Mouse (Mus musculus): Measurements from ENCODE around the gene Vmn1r3. TPM values are rescaled to one million over a fixed set of nuclear protein-coding genes. Genes with fewer than 3 reads are reported as not detected.
"Not testable (repeated sequence)": the region's sequence is repeated elsewhere in the genome, so short reads cannot be mapped to it uniquely, and the experiment has no call there.

Vmn1r3 gene
- not detected in 2 replicates for polyA plus RNA-seq (2015; fragmentation: Nextera tagmentation; extraction: Ambion mirVana)

GRCm38 (mm10) chr4:3185258-3185657 is at the start of gene Vmn1r3:
Gene Vmn1r3 (minus strand): TSS chr4:3185358.
- H3K27me3 ChIP-seq (replicated peaks; ENCODE audit: control insufficient read depth, insufficient read depth, low read length); ATAC-seq: not testable (repeated sequence)
- 89% methylated on average over 1 of the region's 1 CpGs for WGBS

GRCm38 (mm10) chr4:3232053-3232452 is 46.9 kb upstream of the Vmn1r3 start:
- no peaks in the 10 kb centered on the region for H3K4me1 ChIP-seq (ENCODE audit: control insufficient read depth, insufficient read depth, low read depth, low read length)
- no peak overlapping the region for H3K9ac ChIP-seq (ENCODE audit: low read depth, low read length)
- no peak; the same call in 1 of the 2 replicates for ATAC-seq
- H3K27ac ChIP-seq (ENCODE audit: low read depth, low read length): no peak overlapping the region
- 76% methylated on average over 6 of the region's 6 CpGs for WGBS
- H3K36me3 ChIP-seq (ENCODE audit: control insufficient read depth, insufficient read depth, low read length): no peaks in the 10 kb centered on the region
- peaks cover 23% of the 10 kb centered on the region for H3K9me3 ChIP-seq (ENCODE audit: control insufficient read depth, low read length)
- H3K27me3 ChIP-seq (replicated peaks; ENCODE audit: control insufficient read depth, insufficient read depth, low read length): no peaks in the 10 kb centered on the region
- no peak overlapping the region for H3K4me3 ChIP-seq (ENCODE audit: low read length)
- H3K4me2 ChIP-seq (ENCODE audit: low read length): no peak overlapping the region

More at GRCm38 (mm10) chr4:3185258-3185657, at the start of gene Vmn1r3:
- H3K9ac ChIP-seq (ENCODE audit: low read depth, low read length); H3K4me2 ChIP-seq (ENCODE audit: low read length); H3K9me3 ChIP-seq (ENCODE audit: control insufficient read depth, low read length); H3K4me3 ChIP-seq (ENCODE audit: low read length); H3K36me3 ChIP-seq (ENCODE audit: control insufficient read depth, insufficient read depth, low read length); H3K4me1 ChIP-seq (ENCODE audit: control insufficient read depth, insufficient read depth, low read depth, low read length); H3K27ac ChIP-seq (ENCODE audit: low read depth, low read length): not testable (repeated sequence)

GRCm38 (mm10) chr4:3230908-3231684 is 45.9 kb upstream of the Vmn1r3 start:
- H3K4me1 ChIP-seq (ENCODE audit: control insufficient read depth, insufficient read depth, low read depth, low read length): no peaks in the 10 kb centered on the region
- WGBS: 9% methylated on average over 28 of the region's 48 CpGs
- H3K4me2 ChIP-seq (ENCODE audit: low read length): peak overlapping the region; percentile 71
- no peaks in the 10 kb centered on the region for H3K27me3 ChIP-seq (replicated peaks; ENCODE audit: control insufficient read depth, insufficient read depth, low read length)
- H3K9ac ChIP-seq (ENCODE audit: low read depth, low read length): peak overlapping the region; percentile 44
- H3K9me3 ChIP-seq (ENCODE audit: control insufficient read depth, low read length): peaks cover 25% of the 10 kb centered on the region
- H3K27ac ChIP-seq (ENCODE audit: low read depth, low read length): no peak overlapping the region
- ATAC-seq: 0 out of 2 replicates have a peak, but pooled peaks have one; percentile 16
- H3K4me3 ChIP-seq (ENCODE audit: low read length): peak overlapping the region; percentile 41
- H3K36me3 ChIP-seq (ENCODE audit: control insufficient read depth, insufficient read depth, low read length): no peaks in the 10 kb centered on the region

DNA sequence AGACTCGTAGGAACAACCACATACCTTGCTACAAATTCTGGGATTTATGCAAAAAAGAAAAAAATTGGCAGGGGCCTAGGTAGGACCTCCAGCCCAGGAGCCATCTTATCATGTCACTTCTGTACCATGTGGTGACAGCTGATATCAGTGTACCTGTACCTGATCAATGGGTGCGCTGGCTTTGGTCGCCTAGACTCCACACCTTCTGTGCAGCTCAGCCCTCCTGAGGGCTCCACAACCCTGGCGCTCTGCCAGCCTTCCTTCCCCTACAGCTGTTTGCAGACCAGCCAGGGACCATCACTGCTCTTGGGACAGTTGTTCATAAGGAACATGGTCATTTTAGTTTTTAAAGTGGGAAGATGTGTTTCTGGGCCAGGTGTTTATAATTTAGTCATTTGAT is 44.4 kb upstream of the Vmn1r3 start:
- WGBS: 72% methylated on average over 4 of the region's 4 CpGs
- no peak overlapping the region for H3K27ac ChIP-seq (ENCODE audit: low read depth, low read length)

DNA sequence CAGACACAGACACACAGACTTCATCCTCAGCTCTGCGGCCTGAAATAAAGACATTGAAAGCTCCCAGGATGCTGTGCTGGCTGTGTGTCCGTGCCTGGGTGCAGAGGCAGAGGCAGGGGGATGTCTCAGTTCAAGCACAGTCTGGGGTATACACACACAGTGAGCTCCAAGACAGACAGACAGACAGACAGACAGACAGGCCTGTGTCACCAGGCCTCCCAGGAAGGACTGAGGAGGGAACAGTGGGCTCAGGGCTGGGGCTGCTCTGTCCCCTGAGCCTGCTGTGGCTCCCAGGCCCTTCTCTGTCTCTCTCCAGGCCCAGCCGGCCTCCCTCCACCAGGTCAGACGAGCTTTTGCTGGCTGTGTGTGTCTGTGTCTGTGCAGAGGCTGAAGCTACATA is 43.3 kb upstream of the Vmn1r3 start:
- H3K9ac ChIP-seq (ENCODE audit: low read depth, low read length): no peak overlapping the region
- no peaks in the 10 kb centered on the region for H3K4me1 ChIP-seq (ENCODE audit: control insufficient read depth, insufficient read depth, low read depth, low read length)
- H3K36me3 ChIP-seq (ENCODE audit: control insufficient read depth, insufficient read depth, low read length): no peaks in the 10 kb centered on the region
- no peak overlapping the region for H3K4me2 ChIP-seq (ENCODE audit: low read length)
- ATAC-seq: peak; percentile 21; the same call in 1 of the 2 replicates
- no peak overlapping the region for H3K27ac ChIP-seq (ENCODE audit: low read depth, low read length)
- H3K27me3 ChIP-seq (replicated peaks; ENCODE audit: control insufficient read depth, insufficient read depth, low read length): no peaks in the 10 kb centered on the region
- no peak overlapping the region for H3K4me3 ChIP-seq (ENCODE audit: low read length)
- WGBS: 70% methylated on average over 4 of the region's 4 CpGs
- peaks cover 36% of the 10 kb centered on the region for H3K9me3 ChIP-seq (ENCODE audit: control insufficient read depth, low read length)

More for the DNA sequence above, 44.4 kb upstream of the Vmn1r3 start:
- H3K4me1 ChIP-seq (ENCODE audit: control insufficient read depth, insufficient read depth, low read depth, low read length): no peaks in the 10 kb centered on the region
- H3K36me3 ChIP-seq (ENCODE audit: control insufficient read depth, insufficient read depth, low read length): no peaks in the 10 kb centered on the region
- no peaks in the 10 kb centered on the region for H3K27me3 ChIP-seq (replicated peaks; ENCODE audit: control insufficient read depth, insufficient read depth, low read length)
- H3K4me3 ChIP-seq (ENCODE audit: low read length): no peak overlapping the region
- H3K9ac ChIP-seq (ENCODE audit: low read depth, low read length): no peak overlapping the region
- no peak overlapping the region for H3K4me2 ChIP-seq (ENCODE audit: low read length)
- peak; percentile 46; the same call in 1 of the 2 replicates for ATAC-seq
- peaks cover 36% of the 10 kb centered on the region for H3K9me3 ChIP-seq (ENCODE audit: control insufficient read depth, low read length)

DNA sequence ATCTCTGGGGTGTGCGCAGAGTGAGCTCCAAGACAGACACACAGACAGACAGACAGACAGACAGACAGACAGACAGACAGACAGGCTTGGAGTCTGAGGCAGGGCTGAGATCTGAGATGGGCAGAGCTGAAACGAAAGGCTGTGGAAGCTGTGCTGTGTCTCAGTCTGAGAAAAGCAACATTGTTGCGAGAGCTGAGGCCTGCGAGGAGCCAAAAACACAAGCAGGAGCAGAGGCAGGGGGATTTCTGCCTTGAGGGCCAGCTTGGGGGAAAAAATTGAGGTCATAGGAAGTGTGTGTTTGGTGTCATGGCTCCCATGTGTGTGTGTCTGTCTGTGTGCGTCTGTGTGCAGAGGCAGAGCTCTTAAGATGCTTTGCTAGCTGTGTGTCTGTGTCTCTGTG is 42.6 kb upstream of the Vmn1r3 start:
- Histone ChIP-seq H3K4me2 (ENCODE audit: low read length) (no peak overlapping the region), H3K9me3 (ENCODE audit: control insufficient read depth, low read length) (peaks cover 36% of the 10 kb centered on the region), H3K9ac (ENCODE audit: low read depth, low read length) (no peak overlapping the region), H3K27me3 (replicated peaks; ENCODE audit: control insufficient read depth, insufficient read depth, low read length) (no peaks in the 10 kb centered on the region), H3K27ac (ENCODE audit: low read depth, low read length) (no peak overlapping the region), H3K4me3 (ENCODE audit: low read length) (no peak overlapping the region), H3K4me1 (ENCODE audit: control insufficient read depth, insufficient read depth, low read depth, low read length) (no peaks in the 10 kb centered on the region), H3K36me3 (ENCODE audit: control insufficient read depth, insufficient read depth, low read length) (no peaks in the 10 kb centered on the region)
- no peak for ATAC-seq
- WGBS: 62% methylated on average over 5 of the region's 5 CpGs

DNA sequence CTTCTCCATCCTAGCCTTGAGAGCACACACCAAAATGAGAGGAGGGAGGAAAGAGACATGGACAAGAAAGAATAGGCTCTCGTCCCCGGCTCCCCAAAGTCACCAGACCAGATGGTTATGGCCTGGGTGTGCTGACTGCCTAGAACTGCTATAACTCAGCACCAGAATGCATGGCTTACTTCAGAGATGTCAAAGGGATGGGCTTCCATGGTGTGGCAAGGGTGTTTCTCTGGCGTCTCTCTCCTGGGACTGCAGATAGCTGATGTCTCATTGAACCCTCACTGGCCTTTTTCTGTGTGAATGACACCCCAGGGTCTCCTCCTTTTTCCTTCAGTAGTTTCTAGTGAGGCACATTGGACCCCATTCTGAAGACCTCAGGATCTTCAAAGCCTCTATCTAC is 41.3 kb upstream of the Vmn1r3 start:
- Histone ChIP-seq H3K9me3 (ENCODE audit: control insufficient read depth, low read length) (peaks cover 34% of the 10 kb centered on the region), H3K27me3 (replicated peaks; ENCODE audit: control insufficient read depth, insufficient read depth, low read length) (no peaks in the 10 kb centered on the region), H3K4me1 (ENCODE audit: control insufficient read depth, insufficient read depth, low read depth, low read length) (no peaks in the 10 kb centered on the region), H3K9ac (ENCODE audit: low read depth, low read length) (no peak overlapping the region), H3K4me3 (ENCODE audit: low read length) (no peak overlapping the region), H3K4me2 (ENCODE audit: low read length) (no peak overlapping the region), H3K36me3 (ENCODE audit: control insufficient read depth, insufficient read depth, low read length) (no peaks in the 10 kb centered on the region), H3K27ac (ENCODE audit: low read depth, low read length) (no peak overlapping the region)
- no peak for ATAC-seq
- WGBS: 70% methylated on average over 3 of the region's 3 CpGs

- H3K4me1 ChIP-seq (ENCODE audit: control insufficient read depth, insufficient read depth, low read depth, low read length); H3K9ac ChIP-seq (ENCODE audit: low read depth, low read length); H3K27ac ChIP-seq (ENCODE audit: low read depth, low read length); H3K4me3 ChIP-seq (ENCODE audit: low read length); ATAC-seq; H3K36me3 ChIP-seq (ENCODE audit: control insufficient read depth, insufficient read depth, low read length); H3K27me3 ChIP-seq (replicated peaks; ENCODE audit: control insufficient read depth, insufficient read depth, low read length); H3K4me2 ChIP-seq (ENCODE audit: low read length): not testable (repeated sequence)
- 64% methylated on average over 3 of the region's 3 CpGs for WGBS
- H3K9me3 ChIP-seq (ENCODE audit: control insufficient read depth, low read length): peaks cover 34% of the 10 kb centered on the region
These were observed 40.3 kb upstream of the Vmn1r3 start for GRCm38 (mm10) chr4:3225416-3225815.

GRCm38 (mm10) chr4:3224848-3225247 is 39.7 kb upstream of the Vmn1r3 start:
- ATAC-seq: not testable (repeated sequence)

More at GRCm38 (mm10) chr4:3224848-3225247, 39.7 kb upstream of the Vmn1r3 start:
- not testable (repeated sequence) for H3K27ac ChIP-seq (ENCODE audit: low read depth, low read length); H3K9ac ChIP-seq (ENCODE audit: low read depth, low read length); H3K36me3 ChIP-seq (ENCODE audit: control insufficient read depth, insufficient read depth, low read length); H3K4me3 ChIP-seq (ENCODE audit: low read length); H3K4me1 ChIP-seq (ENCODE audit: control insufficient read depth, insufficient read depth, low read depth, low read length); H3K4me2 ChIP-seq (ENCODE audit: low read length); H3K27me3 ChIP-seq (replicated peaks; ENCODE audit: control insufficient read depth, insufficient read depth, low read length)
- peaks cover 33% of the 10 kb centered on the region for H3K9me3 ChIP-seq (ENCODE audit: control insufficient read depth, low read length)
- WGBS: 57% methylated on average over 3 of the region's 3 CpGs
